Mouse (Mus musculus) kidney, adult 18-20 months (tissue): ENCODE measurements around the gene Nr2f2.

Experiments
- DNase-seq: peaks from one replicate; pipeline ENCODE4 v3.0.0; 2021

The Nr2f2 gene

DNA sequence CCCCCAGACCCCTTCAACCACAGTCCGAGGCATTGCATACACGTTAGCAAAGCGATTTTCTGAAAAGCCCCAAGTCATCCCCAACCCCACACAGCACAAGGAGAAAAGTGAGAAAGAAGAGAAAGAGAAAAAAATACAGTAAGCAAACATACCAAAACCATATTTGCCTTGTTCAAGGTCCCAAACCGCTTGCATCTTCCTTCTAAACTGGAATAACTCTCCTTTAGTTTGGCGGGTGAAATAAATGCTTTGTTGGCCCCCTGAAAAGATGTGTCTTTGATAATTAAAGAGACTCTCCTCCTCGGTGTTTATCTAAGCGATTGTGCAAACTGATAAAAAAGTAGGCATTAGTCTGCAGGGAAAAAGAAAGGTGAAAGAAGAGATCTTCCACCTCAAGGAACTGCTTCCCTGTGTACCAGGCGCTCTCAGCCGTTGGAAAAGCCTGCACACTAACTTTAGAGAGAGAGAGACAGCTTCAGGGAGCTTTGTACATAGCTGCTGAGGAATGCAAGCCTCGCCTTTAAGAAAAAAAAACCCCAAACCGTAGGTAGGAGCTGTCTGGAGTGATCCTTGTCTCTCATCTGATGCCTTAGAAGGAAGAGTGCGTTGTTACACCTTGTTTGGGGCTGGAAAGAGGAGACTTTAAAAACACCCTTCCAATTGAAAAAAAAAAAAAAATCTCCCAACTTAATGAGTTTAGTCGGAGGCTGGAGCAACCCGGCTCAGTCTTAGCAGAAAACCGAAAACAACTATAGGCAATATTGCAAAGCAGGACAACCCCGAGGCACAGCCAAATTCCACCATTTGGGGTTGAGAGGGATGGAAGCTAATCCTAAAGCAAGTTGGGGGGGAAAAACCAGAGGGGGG, at the start of gene Nr2f2:
Gene Nr2f2, minus strand, starts transcription at position 795 of the 867 bp plus-strand sequence.
- peak; percentile 69 for DNase-seq

DNA sequence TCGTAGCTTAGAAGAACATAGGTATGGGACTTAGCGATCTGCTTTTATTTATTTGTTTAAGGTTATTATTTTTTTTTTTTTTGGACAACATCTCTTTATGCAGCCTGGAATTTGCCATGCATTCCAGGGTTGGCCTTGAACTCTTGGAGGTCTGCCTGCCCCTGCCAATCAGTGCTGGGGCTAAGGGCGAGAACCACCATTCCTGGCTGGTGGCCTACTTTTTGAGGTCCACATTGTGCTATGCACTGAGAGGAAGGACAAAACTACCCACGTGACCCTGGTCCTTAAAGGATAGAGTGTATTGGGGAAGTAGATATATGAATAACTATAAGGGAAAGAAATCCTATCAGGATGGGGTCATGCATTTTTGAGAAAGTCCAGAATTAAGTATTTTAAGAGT, 47.9 kb upstream of the Nr2f2 start:
- DNase-seq: no peak

DNA sequence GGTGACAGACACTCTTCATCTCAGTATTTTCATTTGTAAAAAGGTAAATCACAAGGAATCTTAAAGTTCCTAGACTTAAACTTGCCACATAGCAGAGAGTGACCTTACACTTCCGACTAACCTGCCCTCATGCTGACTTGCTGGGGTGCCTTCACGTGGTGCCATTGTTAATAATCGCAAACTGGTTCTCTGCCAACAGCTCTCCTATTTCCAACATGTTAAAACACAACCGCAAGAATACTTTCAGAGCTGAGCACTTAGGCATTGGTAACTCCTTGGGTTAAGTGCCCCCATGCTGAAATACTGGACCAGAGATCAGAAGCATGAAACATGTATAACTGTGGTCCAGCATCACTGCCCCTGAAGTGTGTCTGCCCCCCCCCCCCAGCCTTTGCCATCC, 47.1 kb upstream of the Nr2f2 start:
- DNase-seq: no peak

DNA sequence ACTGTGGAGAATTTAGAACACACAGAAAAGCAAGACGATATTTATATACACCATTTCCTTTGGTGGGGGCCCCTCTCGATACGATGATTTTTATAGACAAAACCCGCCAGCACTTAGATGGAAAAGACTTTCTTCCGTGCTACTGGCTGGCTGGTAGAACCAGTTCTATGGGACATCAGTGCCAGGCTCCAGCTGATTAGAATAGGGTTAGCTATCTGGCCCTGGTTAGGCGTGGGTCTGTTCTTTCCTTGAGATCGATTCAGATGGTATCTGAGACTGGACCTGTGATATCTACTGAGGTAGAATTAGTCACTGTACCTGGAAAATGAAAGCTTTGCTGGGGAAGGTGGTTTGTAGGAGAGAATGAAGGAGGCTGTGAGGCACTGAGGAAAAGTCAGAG, 46.4 kb upstream of the Nr2f2 start:
- no peak for DNase-seq

DNA sequence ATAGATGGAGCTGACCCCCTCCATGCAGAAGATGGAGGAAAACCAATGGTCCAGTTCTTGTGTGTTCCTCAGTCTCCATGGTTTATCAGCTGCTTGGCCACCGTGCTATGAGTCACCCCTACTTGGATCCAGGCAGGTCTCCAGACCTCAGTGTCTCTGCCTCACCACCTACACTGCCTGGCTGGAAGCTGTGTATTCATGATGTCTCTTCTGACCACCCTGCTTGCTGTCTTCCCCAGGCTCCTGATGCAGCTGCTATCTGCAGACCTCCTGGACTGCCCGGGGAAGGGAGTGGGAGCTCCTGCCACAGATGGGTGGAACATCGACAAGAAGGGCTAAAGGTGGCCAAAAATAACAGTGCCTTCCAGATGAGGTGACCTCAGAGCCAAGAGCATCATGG, 43.8 kb upstream of the Nr2f2 start:
- no peak for DNase-seq

DNA sequence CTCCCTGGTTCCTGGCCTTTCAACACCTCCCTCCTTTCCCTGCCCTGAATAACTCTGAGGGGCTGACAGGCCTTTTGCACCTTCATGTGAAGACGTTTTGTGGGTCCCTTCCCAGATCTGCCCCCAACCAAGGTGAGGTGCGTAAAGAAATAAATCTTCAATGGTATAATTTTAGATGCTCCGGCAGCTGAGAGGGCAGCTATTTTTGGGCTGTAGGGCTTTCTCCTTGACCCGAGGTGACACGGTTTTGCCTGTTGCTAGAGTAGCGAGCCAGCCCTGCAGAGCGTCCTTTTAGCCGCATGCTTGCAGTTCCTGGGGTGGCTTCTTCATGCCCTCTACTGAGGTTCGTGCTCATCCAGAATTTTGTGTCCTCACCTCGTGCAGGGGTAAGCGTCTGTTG, 43.4 kb upstream of the Nr2f2 start:
- DNase-seq: no peak

DNA sequence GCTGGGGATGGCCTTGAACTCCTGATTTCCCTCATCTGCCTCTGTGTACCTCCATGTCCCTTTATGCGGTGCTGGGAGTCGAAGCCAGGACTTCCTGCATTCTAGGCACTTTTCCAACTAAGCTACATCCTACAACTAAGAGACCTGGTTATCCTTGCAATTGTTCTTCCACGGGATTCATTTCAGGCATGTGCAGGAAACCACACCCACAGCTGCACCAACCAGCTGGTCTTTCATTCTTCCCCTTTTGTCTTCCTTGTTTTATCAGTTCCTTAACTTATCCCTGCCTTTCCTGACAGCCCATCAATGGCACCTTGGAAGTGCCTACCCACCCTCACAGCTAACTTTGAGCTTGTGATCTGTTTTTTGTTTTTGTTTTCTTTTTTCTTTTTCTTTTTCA, 42.3 kb upstream of the Nr2f2 start:
- no peak for DNase-seq

DNA sequence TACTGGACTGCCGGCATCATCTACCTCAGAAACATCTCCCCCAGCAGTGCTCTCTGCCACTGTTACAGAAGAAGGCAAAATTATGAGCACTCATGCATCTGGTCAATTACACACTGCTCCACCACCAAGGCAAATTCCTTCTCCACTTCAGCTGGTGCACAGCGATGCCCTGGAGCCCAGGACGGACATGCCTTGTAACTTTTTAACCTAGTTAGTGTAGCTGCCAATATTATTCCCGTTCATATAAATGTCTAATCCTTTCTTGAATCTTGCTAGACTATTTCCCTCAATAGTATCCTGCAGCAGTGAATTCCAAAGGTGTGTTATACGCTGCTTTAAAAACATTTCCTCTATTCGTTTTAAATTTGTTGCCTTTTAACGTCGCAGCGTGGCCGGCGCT, 40.6 kb upstream of the Nr2f2 start:
- DNase-seq: peak; percentile 62

DNA sequence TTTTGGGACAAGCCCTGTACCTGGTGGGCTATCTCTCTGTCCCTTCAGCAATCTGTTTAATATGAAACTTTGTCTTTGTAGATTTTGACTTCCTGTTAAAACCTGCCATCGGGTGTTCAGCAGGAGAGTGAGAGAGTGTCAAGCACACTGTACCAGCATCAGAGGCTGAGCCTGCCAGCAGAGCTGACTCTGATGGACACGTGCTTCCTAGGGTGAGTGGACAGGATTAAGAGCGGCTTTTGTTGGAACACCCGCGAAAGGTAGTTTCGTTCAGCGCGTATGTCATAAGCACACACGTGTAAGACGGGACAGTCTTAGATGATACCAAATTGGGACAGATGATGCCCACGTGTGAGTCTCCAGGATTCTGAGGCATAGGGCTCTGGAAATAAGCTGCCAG, 40.0 kb upstream of the Nr2f2 start:
- DNase-seq: peak; percentile 43

DNA sequence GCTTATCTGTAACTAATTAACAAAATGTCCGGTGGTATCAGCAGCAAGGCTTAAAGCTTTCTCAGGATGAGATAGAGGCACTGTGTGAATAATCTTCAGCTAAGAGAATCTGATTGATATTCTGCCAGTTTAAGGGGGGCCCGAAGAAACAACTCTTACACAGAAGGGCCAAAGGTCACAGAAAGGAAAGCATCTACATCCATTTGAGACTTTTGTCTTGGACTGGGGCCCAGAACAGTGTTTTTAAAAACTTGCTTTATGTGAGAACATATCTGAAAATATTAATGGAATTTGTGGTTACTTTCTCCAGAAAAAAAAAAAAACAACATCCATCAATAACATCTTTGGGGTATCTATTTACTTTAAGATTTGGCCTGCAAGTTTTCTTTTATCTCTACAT, 38.9 kb upstream of the Nr2f2 start:
- no peak for DNase-seq

DNA sequence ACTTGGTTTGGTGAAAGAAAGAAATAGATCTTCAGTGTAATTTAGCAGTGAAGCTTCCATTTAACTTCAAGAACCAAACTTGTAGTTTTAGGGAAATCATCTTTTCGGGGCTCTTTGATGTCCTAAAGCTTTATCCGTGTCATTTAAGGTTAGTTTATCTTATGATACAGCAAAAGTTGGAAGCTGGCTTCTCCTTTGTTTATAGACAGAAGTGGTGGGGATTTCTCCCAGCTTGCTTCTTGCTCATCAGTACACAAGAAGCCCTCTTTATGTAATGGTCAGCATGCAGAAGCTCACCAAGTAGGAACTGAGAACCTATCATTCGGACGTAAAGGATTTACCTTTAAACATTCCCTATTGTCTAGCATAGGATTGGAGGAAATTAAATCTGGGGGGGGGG, 16.3 kb upstream of the Nr2f2 start:
- DNase-seq: no peak

DNA sequence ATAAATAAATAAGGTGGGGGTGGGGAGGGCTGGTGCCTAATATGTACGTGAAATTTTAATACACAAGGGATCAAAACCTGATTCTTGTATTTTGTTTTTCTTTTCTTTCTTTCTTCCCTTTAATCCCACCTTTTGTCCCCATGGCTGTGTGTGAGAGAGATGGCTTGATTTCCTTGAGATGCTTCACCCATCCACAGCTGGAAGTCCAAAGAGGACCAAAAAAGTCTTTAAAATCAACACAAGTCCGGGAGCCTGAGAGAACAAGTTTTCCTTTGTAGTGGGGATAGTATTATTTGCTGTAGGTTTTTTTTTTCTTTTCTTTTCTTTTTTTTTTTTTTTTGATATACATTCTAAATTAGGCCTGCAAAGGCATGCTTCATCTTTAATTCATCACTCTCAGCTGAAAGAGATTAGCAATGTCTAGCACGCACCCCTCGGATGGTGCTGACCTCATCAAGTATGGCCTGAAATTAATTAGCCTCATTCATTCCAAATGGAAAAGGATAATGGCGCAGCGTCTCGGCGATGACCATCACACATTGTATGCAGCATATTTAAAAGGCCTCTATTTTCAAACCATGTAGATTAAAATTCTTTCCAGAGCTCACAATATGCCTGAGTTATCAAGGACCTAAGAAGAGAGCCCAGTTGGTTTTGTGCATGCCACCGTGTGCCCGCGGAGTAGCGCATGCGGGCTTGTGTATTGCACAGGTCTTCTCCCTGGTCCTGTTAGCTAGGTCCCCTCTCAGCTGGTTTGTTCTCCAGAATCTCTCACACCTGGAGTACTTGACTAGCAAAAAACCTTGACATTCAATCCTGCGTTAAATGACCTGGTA, 15.1 kb upstream of the Nr2f2 start:
- DNase-seq: no peak

DNA sequence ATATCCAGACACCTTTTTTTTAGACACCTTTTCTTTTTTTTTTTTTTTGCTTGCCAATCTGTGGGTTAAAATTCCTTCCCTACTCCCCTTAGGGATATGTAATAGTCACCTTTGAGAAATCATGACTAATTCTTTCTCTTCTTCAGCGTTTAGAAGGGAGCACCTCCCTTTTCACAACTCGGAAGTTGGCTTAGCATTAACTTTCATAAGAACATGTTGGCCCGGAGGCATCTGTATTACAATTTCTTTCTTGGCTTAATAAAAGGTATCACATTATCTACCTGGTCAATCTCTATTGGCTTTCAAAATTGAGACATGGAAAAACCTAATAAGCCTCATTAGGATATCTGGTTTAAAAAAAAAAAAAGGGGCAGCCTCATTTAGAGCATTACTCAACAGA, 14.4 kb upstream of the Nr2f2 start:
- no peak for DNase-seq

DNA sequence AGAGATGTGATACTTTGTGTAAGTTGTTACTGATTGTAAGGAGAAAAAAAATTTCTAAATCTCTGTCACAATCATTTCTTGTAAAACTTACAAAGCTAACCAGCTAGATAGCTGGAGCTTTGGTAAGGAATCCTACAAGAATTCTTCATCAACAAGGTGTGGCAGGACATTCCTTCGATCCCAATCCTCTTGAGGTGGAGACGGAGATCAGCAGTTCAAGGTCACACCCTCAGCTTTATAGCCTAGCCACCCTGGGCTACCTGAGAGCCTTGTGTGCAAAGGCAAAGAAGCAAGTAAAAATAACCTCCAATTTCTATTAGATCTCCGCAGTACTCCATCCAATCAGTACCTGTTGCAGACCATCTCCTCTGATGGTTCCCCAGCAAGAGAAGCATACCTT, 13.7 kb upstream of the Nr2f2 start:
- DNase-seq: no peak

DNA sequence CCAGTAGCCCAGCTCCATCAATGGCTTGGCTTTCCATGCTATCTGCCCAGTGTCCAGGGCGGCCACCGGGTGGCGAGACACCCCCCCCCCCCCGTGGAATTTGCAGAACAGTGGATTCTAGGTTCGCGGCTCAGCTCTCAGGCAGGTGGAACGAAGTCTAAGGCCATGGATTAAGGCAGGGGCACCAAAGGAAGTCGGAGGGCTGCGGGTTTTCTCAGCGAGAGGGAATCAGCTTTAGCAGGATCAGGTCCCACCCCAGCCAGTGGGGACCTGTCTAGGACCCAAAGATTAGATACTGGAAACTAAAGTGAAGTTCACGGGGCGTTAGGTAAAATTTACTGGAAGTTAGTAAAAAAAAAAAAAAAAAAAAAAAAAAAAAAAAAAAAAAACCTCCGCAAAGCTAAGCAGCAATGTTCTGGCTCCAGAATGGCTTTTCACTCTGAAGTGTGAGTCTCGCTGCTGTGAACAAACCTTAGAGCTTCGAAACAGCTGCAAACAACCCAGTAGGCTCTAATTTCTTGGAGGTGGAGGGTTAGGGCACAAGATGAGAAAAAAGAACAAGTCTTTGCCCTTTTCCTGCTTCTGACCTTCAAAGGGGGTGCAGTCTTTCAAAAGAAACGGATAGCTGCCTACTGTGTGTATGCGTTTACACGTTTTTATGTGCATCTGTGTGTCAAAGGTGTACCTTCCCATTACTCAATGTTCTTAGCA, 4.2 kb upstream of the Nr2f2 start:
- DNase-seq: no peak

DNA sequence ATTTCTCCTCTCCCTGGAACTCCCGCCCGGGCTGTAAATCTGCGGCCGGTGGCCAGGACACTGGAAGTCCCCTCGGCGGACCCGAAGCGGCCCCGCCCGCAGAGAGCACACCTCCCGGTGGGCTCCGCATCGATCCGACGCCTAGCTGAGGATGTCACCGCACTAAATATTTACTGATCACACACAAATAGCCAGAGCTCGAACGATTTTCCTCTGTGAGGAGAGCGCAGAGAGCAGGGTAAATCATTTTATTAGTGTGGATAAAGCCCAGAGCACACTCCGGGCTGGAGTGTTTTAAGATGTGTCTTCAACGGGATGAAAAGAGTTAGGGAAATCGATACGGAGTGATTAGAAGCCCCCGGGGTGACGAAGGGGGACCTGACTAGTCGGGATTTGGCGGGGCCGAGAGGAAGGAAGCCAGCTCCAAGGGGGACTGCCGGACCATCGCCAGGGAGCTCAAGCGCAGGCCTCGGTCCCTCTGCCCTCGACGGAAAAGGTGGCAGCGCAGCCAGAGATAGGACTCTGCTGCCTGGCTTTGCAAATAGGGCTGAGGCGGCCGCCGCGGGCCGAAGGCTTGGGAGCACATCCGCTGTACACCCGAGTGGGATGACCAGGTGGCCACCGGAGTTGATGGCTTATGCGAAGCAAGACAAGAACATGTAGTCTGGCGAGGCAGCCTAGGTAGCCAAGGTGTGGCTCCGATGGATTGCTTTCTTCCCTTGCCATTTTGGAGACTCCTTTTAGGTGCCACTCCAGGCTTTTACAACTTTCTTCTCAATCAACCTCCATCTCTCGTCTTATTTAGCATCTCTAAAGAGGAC, 3.4 kb upstream of the Nr2f2 start:
- DNase-seq: peak; percentile 66

DNA sequence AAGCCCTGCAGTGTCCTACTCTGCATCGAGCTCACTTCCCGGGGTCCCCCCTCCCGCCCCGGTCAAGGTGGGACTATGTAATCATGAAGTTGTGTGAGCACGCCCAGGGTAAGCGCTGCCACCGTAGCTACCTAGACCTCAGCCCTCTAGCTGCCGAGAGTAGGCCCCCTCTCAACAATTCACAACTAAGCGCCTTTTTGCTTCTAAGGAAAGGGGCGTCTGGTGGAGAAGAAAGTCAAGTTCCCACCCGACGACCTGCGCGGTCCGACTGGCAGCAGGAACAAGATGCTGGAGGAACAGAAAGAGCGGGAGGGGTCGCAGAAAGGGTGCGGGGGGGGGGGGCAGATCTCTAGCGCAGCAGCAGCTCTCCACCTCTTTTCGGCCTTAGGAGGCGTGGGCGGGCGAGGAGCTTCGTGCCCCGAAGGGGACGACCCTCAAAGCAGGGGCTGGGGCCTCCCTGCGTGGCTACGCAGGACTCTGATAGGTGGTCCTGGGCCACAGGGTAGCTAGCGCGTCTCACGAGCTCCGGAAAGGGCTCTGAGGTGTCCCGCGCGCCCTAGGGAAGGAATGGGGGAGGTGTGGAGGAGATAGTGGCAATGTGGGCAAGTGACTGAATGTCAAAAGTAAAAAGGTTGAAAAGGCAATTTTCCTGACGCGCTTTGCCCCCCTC, 2.7 kb upstream of the Nr2f2 start:
- peak; percentile 63 for DNase-seq

DNA sequence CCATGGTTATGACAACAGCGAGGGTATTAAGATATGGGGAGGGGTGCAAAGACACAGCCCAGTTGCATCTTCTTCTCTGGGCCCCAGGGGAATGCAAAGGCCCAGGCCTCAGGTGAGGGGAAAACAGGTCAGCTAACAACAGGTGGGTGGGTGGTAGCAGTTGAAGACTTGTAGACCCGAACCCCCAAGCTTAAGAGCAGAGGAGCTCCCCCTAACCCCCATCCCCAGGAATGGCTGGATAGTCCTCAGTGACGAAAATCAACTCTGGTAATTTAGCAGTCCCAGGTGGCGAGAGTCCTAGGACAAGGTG, 2.2 kb upstream of the Nr2f2 start:
- DNase-seq: no peak

DNA sequence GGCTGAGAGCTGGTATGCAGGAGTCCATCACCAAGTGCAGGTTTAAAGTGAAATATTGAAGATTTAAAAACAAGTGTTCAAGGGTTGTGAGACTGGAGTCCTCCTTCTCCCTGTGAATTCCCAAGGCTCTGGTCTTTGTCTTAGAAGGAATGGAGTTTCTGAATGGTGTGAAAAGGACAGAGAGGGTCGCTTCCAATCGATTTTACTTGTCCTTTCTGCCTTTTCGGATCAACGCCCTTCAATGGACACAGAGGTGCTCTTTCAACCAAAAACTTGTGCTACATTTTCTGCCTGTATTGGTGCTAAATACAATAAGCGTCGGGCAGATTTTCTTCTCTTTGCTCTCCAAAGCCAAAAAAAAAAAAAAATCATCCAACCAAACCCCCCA, 1.7 kb upstream of the Nr2f2 start:
- DNase-seq: no peak

DNA sequence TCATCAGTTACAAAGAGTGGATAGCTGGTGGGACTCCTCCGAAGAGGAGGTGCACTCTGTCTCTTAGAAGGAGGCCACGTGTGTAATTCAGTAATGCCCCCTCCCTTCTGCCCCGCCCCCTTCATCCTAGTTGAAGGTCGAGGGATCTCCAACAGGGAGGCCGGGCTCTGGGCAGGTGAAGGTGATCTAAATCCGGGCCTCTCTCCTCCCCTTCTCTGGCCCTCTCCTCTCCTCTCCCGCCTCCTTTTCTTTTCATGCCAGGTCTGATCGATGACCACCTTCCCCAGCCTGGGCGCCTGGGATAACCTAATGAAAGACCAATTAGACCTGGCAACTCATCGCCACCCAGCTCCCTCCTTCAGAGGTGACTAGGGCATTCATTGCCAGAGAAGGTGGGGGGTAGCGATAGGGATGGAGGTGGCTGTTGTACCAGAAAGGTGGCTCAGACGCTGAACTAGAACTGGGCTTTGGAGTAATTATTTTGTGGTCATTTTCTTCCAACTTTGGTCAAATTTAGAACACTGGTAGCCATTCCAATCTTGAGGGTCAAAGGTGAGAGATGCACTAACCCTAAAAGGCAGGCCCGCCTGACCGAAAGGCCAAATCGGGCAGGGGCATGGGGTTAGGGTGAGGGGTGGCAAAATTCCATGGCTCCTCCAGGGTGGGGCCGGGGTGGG, 1.2 kb upstream of the Nr2f2 start:
- peak; percentile 75 for DNase-seq

DNA sequence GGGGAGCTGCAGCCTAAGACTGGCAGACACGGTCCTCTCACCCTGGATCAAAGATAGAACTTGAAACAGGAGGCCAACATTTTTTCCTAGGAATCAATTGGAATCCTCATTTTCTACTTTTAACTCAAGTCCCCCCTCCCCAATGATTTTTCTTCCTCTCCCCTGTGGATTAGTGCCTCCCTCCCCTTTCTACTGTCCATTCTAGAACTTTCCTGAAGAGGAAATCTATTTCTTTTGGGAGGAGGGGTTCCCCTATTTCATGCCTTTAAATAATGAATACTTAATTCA, 217 bp upstream of the Nr2f2 start:
- no peak for DNase-seq

DNA sequence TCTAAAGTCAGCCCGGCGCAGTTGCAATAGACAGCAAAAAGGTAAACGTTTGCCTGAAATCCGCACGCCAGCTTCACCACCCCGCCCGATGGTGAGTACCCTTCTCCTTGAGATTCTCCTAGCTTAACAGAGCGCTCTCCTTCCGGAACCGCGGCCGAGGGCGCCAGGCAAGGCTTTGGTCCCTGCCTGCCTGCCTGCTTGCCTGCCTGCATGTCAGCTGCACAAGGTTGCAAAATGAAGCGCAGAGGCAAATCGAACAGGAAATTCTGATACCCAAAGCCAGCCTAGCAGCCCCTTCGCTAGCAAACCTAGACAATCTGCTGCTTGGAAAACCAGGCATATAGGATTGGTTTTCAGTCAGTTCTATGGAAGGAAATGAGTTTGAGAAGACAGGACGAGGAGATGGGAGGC, 1.1 kb downstream of the Nr2f2 start:
- peak; percentile 81 for DNase-seq
